Mouse (Mus musculus) bone marrow, adult 2 months (tissue): ENCODE measurements around the gene Odaph. TPM values are rescaled to one million over a fixed set of nuclear protein-coding genes. Genes with fewer than 3 reads are reported as not detected.
"Not testable (repeated sequence)": the region's sequence is repeated elsewhere in the genome, so short reads cannot be mapped to it uniquely, and the experiment has no call there.

Source experiments
- H3K27ac ChIP-seq: fragments of 200-500 bp; 2 replicates; pipeline ENCODE4 v1.5.1; 2012; ENCODE audit warnings: low read depth, mild to moderate bottlenecking, control low read depth, inconsistent platforms, low read length; ENCODE audit not compliant: control insufficient read depth, poor library complexity, insufficient read depth
- H3K4me1 ChIP-seq: fragments of 200-500 bp; 2 replicates; pipeline ENCODE4 v1.6.1; 2011; ENCODE audit warnings: low read length; ENCODE audit not compliant: control insufficient read depth, insufficient read depth
- H3K4me3 ChIP-seq: fragments of 200-500 bp; replicated peaks from 2 replicates; pipeline ENCODE3; 2011; ENCODE audit warnings: mild to moderate bottlenecking, low read depth, low read length, control low read depth; ENCODE audit not compliant: control insufficient read depth
- CTCF ChIP-seq: fragments of 200-500 bp; IDR thresholded peaks from 2 replicates; pipeline ENCODE4 v1.5.1; 2011; ENCODE audit warnings: low read length, control low read depth; ENCODE audit not compliant: control insufficient read depth, insufficient read depth
- POLR2A ChIP-seq: fragments of 200-500 bp; IDR thresholded peaks from 2 replicates; pipeline ENCODE4 v1.6.1; 2011; ENCODE audit warnings: low read depth, mild to moderate bottlenecking, control low read depth, low read length, borderline replicate concordance; ENCODE audit not compliant: control insufficient read depth
- WGBS: fragments of 180-500 bp; shearing (Covaris S2); methylation state at CpG from one replicate; pipeline ENCODE4 v1.1.7; 2018; 5-methylcytosine and 5-hydroxymethylcytosine counted together
- polyA plus RNA-seq: library from polyadenylated mRNA; stranded (reverse); fragments of >200 nt; gene quantifications from 2 replicates; pipeline ENCODE4 v1.2.4, GENCODE M21; 2011; ENCODE audit warnings: low replicate concordance; ENCODE audit not compliant: missing spikeins, insufficient read depth, insufficient read length

Odaph gene
- polyA plus RNA-seq = not detected in 2 replicates

GRCm38 (mm10) chr5:91987236-91987635 lies at the start of gene Odaph:
Odaph (plus strand) TSS chr5:91987475.
- no peaks in the 10 kb centered on the region; the same call in 1 of the 2 replicates for H3K4me1 ChIP-seq
- WGBS = 62% methylated on average over 4 of the region's 4 CpGs
- TF ChIP-seq POLR2A (no peak), CTCF (no peak)
- H3K27ac ChIP-seq = no peak within 1 kb of the TSS
- H3K4me3 ChIP-seq = no peak within 1 kb of the TSS

- 96% methylated on average over 1 of the region's 1 CpGs for WGBS
- H3K4me1 ChIP-seq, H3K4me3 ChIP-seq, H3K27ac ChIP-seq: not testable (repeated sequence)
Measured at GRCm38 (mm10) chr5:91945609-91946008, 41.7 kb upstream of the Odaph start.

GRCm38 (mm10) chr5:91947008-91947407 lies 40.3 kb upstream of the Odaph start:
- TF ChIP-seq CTCF (no peak), POLR2A (no peak)
- H3K4me1 ChIP-seq = no peaks in the 10 kb centered on the region
- no peak overlapping the region for H3K4me3 ChIP-seq
- no peak overlapping the region for H3K27ac ChIP-seq
- 96% methylated on average over 4 of the region's 4 CpGs for WGBS

GRCm38 (mm10) chr5:91949441-91949840 lies 37.8 kb upstream of the Odaph start:
- H3K4me1 ChIP-seq = no peaks in the 10 kb centered on the region
- 92% methylated on average over 7 of the region's 7 CpGs for WGBS
- TF ChIP-seq POLR2A (no peak), CTCF (no peak)
- no peak overlapping the region for H3K27ac ChIP-seq
- no peak overlapping the region for H3K4me3 ChIP-seq

GRCm38 (mm10) chr5:91951404-91951803 lies 35.9 kb upstream of the Odaph start:
- no peak overlapping the region for H3K4me3 ChIP-seq
- H3K27ac ChIP-seq = no peak overlapping the region
- no peaks in the 10 kb centered on the region; the same call in 1 of the 2 replicates for H3K4me1 ChIP-seq
- no peak for TF ChIP-seq POLR2A

GRCm38 (mm10) chr5:91956991-91957760 lies 30.1 kb upstream of the Odaph start:
- H3K4me1 ChIP-seq = peaks cover 6% of the 10 kb centered on the region; the same call in 1 of the 2 replicates
- 82% methylated on average over 3 of the region's 3 CpGs for WGBS
- TF ChIP-seq CTCF = no peak
- TF ChIP-seq POLR2A = no peak
- H3K27ac ChIP-seq = no peak overlapping the region
- no peak overlapping the region for H3K4me3 ChIP-seq

GRCm38 (mm10) chr5:91959096-91959495 lies 28.2 kb upstream of the Odaph start:
- Histone ChIP-seq H3K4me3 (no peak overlapping the region), H3K27ac (no peak overlapping the region), H3K4me1 (peaks cover 6% of the 10 kb centered on the region; the same call in 1 of the 2 replicates)
- 67% methylated on average over 1 of the region's 1 CpGs for WGBS
- TF ChIP-seq CTCF = no peak
- no peak for TF ChIP-seq POLR2A

GRCm38 (mm10) chr5:91959986-91960385 lies 27.3 kb upstream of the Odaph start:
- H3K4me3 ChIP-seq = no peak overlapping the region
- no peak overlapping the region for H3K27ac ChIP-seq
- TF ChIP-seq POLR2A (no peak), CTCF (no peak)
- peaks cover 6% of the 10 kb centered on the region; the same call in 1 of the 2 replicates for H3K4me1 ChIP-seq
- 88% methylated on average over 1 of the region's 1 CpGs for WGBS

GRCm38 (mm10) chr5:91960606-91961254 lies 26.5 kb upstream of the Odaph start:
- Histone ChIP-seq H3K4me3 (peak overlapping the region; percentile 52), H3K27ac (peak overlapping the region; percentile 88), H3K4me1 (peaks cover 6% of the 10 kb centered on the region; the same call in 1 of the 2 replicates)
- no peak for TF ChIP-seq CTCF
- no peak for TF ChIP-seq POLR2A
- 14% methylated on average over 3 of the region's 3 CpGs for WGBS
